Mouse (Mus musculus) heart, postnatal 14 days (tissue): ENCODE data around the gene Htr3a. TPM values are rescaled to one million over a fixed set of nuclear protein-coding genes. Genes with fewer than 3 reads are reported as not detected.
A peak's percentile ranks its signal among the peaks of the same experiment; 100 is the strongest.

Experiments used
- DNase-seq, 2 experiments: peaks; one replicate each; pipeline ENCODE4 v3.0.0; 2021 to 2022
- intact Hi-C: fragments of 180-260 bp; cut with DNase I; formaldehyde crosslinking; loops from one replicate; pipeline ENCODE4 v1.15.1; 2025
- long read RNA-seq, 2 experiments: library from polyadenylated mRNA; stranded (forward); transcript quantifications; one replicate each; pipeline ENCODE4 v2.0.0; 2021
- total RNA-seq, 2 experiments: library from RNA; stranded (reverse); gene quantifications; 2 replicates each; pipeline ENCODE4 v1.2.3; 2021

Gene Htr3a
- total RNA-seq = not detected
- long read RNA-seq, experiment 1, partial matches to known transcripts = 0 of 1 reads
- long read RNA-seq, experiment 1, other reads (novel, unspliced or antisense) = 1 of 1 reads
- long read RNA-seq, experiment 2, partial matches to known transcripts = 0 of 1 reads
- long read RNA-seq, experiment 2, other reads (novel, unspliced or antisense) = 0 of 1 reads

DNA sequence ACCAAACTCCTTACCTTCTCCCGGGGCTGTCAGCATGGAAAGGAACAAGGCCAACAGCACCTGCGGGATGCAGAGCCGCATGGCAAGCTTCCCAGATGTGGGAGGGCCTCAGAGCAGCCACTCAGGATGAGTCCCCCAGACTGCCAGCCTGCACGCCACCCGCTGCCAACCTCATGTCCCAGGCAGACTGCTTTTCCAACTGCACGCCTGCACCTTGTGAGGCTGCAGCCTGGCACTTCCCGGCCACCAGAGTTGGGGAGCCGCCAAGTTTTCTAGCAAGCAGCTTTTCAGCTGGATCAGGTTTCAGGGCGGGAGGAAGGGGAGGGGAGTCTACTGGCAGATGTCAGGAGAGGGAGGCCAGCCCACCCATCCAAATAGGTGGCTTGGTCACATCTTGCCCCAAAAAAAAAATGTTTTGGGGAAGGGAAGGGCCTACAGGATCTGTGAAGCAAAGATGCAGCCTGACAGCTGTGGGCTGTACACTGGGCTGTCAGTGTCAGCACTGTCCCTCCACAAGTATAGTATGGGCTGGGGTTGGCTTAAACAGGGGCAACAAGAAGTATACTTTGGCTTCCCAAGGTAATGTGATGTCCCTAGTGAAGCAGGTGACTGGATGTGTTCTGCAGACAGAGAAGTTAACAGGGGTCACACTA is at the start of gene Htr3a:
Gene Htr3a, minus strand, starts transcription at position 215 of the 653 bp plus-strand sequence.
- intact Hi-C loops = no loop called here
- peak; percentile 62 to 65 for DNase-seq

DNA sequence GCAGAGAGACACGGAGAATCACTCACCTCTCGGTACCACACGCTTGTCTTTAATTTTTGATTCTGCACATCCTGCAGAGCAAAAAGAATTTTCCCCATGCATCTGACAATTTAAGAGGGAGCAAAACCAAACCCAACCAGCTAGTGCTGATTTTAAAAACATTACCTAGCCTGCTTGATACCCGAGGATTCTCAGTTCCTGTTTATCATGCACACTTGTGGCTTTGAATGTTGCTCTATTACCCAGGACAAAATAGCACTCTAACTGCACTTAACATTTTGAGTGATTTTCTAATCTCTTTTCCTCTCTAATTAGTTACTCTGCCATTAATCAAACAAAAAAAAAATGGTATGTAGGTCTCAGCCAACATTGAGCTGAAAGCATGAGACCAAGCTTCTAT is 36.7 kb upstream of the Htr3a start:
- intact Hi-C loops = no loop called here
- no peak for DNase-seq

DNA sequence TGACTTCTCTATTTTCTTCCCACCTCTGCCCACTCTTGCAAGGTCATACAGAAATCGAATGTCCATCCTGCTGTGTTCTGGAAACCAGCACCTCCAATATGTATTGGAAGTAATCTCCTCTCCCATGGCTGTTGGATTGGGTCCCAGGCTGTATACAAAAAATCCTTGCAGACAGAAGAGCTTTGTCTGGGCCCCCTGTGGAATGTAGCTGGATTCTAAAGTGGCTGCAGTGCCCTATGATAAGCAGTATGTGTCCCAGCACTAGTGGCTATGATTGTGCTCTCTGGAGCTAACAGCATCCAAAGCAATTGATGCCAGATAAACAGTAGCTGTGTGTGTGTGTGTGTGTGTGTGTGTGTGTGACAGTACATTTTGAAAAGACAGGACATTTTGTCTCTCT is 31.4 kb upstream of the Htr3a start:
- intact Hi-C loops = no loop called here
- no peak for DNase-seq

DNA sequence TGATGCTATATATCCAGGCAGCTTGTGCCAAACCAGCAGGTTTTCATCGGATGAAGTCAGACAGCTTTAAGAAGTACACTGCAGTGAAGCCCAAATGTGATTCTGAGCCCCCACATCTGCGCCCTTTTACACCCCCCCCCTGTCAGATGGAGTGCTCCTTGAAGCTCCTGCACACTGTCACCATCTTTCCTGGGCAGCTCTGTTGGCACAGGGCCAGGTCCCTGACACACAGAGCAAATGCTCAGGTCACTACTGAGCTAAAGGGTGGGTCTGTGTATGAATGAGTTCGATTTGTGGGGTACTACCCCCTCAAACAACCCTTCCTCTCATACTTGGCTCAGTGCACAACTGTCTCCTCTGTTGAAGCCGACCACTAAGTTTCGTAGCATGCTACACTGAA is 18.5 kb upstream of the Htr3a start:
- DNase-seq = no peak
- intact Hi-C loops = no loop called here

DNA sequence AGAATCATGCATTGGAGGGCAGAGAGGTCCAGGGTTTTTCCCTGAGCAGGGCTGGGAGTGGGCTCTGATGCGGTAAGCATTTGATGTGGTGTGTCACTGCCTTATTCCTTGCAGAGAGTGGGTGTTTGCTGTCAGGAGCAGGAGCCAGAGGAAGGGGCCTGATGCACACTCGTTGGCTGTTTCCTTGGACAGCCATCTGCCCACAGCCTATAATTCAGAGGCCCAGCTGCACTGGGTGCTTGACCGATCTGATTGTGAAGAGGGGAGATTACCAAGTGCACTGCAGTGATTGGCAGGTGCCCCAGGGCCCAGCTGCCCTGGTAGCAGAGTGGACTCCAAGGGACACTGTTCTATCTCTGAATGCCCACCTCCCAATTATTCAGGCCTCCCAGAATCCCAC is 17.9 kb upstream of the Htr3a start:
- no peak for DNase-seq
- intact Hi-C loops = no loop called here

DNA sequence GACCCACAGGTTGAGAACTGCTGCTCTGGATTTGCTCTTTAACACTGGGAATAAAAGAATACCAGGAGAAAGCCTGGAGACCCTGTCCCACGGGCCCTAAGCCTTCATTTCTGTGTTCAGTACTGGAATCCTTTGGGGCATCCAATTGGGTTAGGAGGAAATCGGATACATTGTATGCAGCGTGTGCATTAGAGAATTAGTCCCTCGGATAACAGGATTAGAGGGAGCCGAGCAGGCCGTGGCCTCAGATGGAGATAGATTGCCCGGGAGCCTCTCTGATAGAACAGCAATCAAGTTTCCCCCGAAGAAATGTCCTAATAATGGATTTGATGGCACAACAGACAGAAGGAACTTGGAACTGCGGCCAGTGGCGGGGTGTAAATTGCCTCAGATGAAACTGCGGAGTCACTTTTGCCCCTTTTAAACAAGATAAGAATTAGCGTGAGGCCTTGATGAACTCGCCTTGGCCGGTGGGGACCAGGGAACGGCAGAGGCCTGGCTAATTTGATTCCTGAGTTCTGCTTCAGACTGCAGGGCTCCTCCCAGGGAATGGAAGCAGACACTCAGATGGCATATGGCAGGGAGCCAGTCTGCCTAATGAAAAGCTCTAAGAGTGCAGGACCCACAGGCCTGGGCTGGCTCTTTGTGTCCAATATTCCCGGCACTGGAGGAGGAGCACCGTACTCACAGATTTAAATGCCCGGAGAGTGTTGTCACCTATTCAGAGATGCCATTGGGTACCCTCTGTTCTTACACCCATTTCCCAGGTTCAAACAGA is 5.3 kb upstream of the Htr3a start:
- intact Hi-C loops = no loop called here
- no peak for DNase-seq

DNA sequence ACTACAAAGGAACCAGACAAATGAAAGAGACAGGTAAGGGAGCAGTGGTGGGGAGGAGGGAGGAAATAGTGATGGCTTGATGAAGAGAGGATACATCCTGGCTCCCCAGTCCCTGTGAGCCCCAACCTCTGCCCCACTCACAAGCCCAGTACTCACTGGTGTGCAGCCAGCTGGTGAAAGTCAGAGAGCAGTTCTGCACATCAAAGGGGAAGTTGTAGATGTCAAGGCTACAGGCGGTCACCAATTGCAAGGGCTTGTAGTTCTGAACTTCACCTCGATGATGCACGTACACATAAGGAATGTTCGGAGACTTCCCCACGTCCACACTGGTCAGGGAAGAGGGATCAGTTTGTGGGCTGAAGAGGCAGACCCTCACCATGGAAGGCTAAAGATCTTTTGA is 6.5 kb downstream of the Htr3a start:
- intact Hi-C loops = no loop called here
- no peak for DNase-seq

DNA sequence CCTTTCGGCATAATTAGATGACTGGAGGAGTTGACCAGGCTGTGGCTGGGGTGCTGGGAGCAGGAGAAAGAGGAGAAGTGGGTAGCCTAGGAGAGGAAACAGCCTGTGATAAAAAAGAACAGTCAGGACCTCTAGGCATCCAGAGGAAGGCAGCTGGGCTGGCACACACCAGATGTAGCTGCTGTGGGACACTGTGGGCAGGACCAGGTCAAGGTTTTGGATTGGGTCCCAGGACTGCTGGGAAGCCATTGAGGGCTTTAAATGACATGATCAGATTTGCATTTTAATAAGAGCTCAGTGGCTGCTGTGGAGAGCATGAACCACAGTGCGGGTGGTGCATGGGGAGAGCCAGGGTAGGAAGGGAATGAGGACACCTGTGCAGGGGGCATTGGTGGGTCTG is 7.1 kb downstream of the Htr3a start:
- no peak for DNase-seq
- intact Hi-C loops = no loop called here

DNA sequence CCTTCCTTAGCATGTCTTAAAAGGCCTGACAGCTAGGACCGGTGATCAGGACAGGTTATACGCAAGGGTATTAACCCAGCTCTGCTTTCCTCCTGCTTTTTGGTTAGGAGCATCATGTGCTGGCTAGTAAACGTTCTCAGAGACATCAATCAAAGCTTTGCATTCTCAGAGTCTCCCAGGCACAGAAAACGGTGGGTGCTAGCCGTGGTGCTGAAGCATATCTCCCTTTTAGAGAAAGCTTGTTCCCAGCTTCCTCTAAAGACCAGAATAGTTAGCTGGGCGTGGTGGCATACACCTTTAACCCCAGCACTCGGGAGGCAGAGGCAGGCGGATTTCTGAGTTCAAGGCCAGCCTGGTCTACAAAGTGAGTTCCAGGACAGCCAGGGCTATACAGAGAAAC is 12.3 kb downstream of the Htr3a start:
- intact Hi-C loops = loop anchor here (10.0 kb wide), 1 partner anchor 146 kb away; no protein-coding TSS in a partner anchor

DNA sequence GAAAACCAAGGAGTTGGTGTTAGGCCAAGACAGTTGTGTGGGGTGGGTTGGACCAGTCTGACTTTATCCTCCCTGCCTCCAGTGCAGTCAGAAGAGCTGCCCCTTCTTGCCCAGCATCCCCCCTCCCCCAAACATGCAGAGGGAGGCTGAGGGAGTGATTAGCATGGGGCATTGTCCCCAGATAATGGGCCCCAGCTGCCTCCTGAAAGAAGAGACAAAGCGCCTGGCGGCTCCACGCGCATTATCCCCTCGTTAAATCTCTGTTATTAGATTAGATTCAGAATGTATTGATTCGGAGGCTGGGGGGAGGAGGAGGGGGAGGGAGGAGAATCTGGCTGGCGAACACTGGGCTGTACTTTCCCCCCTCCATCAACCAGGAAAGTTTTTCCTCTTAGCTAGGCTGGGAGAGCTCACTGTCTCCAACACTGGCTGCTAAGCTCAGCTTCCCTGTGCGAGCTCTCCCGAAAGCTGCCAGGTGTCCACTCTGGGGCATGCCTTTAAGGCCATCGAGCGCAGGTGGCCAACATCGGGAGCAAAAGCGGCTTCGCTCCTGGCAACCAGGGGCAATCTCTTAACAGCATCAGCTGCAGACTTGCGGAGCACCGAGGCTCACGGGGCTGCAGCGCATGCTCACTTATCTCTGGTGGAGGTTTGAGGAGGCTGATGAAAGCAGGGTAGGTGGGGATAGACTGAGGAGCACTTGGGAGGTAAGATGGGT is 14.9 kb downstream of the Htr3a start:
- intact Hi-C loops = loop anchor here (2.0 to 10.0 kb wide), 2 partner anchors 35 to 149 kb away; no protein-coding TSS in a partner anchor
- DNase-seq = no peak

More for the DNA sequence above, 12.3 kb downstream of the Htr3a start:
- peak; percentile 27 to 58 for DNase-seq

DNA sequence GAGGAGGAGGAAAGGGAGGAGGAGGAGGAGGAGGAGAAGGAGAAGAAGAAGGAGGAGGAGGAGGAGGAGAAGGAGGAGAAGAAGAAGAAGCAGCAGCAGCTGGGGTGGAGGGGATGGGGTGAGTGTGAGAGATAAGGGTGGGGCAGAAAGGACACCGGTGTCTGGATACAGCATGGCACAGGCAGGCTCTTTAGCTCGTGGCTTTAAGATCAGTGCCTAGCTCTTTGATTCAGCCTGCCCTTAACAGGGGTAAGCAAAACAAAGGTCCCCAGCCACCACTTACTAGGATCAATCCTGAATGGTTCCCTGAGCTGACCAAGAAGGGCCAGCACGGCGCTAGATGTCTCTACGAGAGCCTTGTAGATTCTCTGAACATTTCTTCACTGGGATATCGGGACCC is 16.1 kb downstream of the Htr3a start:
- no peak for DNase-seq
- intact Hi-C loops = loop anchor here (1.0 to 10.0 kb wide), 4 partner anchors 34 to 249 kb away; no protein-coding TSS in a partner anchor

DNA sequence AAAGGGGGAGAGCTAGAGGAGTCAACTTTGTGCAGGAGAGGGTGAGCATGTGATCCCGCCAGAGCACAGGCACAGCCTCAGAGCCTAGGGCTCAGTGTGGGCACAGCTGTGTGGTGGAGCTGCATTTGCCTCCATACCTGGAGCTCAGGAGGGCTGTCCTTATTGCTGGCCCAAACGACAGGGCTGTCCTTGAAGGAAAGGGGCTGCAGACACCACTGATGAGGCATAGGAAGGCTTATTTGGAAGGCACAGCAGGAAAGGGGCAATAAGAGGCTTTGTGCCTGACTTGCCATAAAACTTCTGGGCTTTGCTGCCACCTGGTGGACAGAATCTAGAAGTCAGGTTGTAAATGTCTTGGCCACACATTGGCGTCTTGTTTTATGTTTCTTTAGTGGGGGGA is 16.9 kb downstream of the Htr3a start:
- intact Hi-C loops = loop anchor here (1.0 to 10.0 kb wide), 4 partner anchors 33 to 249 kb away; no protein-coding TSS in a partner anchor
- peak; percentile 76 to 84 for DNase-seq

DNA sequence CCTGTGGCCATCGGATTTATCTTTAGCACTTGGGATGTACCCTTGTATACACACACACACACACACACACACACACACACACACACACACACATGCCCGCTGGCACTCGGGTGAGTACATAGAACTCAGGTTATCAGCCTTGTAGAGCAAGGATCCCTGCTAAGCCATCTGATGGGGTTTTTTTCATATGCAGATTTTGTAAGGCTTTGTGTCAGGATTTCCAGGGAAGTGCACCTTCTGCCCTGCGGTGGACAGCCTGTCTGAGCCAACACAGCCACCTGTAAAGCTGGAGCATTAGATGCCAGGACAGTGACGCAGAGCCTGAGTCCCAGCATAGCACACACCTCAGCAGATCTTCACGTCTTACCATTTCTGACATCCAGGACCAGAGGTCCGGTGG is 21.8 kb downstream of the Htr3a start:
- DNase-seq = no peak
- intact Hi-C loops = no loop called here

DNA sequence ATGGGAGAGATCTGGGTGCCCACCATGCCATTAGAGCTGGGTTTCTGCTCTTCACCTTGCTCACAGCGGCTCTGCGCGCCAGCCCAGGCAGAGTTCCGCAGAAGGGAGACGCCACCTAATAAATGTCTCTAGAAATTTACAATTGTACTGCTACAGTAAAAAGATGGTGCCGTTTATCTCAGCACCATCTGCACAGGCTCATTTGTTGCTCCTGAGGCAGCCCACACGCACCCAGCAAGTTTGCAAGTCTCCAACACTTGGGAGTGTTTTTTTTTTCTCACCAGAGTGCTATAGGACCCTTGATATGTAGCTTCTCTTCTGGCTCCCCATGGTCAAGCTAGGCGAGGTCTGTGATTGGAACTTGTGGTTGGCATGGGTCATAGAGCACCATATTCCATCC is 38.0 kb downstream of the Htr3a start:
- no peak for DNase-seq
- intact Hi-C loops = no loop called here

DNA sequence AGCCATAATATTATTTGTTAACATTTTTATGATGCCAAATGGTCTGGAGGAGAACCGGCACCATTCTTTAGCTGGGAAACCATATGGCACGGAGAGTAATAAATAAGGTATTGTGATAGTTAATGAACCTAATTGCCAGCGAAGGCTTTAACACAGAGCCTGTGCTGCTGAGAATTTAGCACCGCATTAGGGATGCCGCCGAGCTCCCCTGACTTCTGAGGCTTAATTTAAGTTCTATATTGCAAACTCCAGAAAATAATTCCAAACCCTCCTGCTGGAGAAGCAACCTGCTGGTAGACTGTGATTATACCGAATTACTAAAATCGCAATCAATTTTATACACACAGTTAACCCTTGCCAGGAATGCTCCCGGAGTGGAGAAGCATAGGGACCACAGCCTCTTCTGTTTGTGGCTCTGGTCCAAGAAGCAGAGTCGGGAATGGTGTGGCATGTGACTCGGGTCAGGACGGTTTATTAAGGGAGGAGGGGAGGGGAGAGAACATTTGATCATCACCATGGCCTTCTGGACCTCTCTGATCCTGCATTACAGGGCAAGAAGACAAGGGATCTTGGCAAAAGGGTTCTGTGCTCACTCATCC is 44.3 kb downstream of the Htr3a start:
- intact Hi-C loops = loop anchor here (10.0 kb wide), 3 partner anchors 108 to 1128 kb away; partner anchors contain the start of genes Gm5617 and Rbm7

DNA sequence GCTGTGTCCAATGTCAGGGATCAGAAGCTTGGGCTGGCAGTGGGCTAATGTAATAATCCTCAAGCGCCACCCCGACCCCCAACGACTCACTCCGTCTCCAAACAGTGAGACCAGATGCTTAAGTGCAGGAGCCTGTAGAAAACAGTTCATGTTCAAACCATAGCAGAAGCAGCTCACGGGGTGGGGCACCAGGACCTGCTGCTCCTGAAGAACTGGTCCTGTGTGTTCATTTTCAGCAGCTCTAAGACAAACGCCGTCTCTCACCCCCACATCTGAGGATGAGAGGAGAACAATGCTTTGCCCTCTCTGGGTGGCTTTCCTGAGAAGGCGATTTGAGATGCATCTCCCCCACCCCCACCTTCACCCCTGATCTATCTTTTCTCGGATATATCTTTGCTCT is 45.7 kb downstream of the Htr3a start:
- no peak for DNase-seq
- intact Hi-C loops = loop anchor here (10.0 kb wide), 3 partner anchors 110 to 1130 kb away; partner anchors contain the start of genes Gm5617 and Rbm7

More for the DNA sequence above, 44.3 kb downstream of the Htr3a start:
- peak in 1 of 2 experiments; percentile 7 for DNase-seq

DNA sequence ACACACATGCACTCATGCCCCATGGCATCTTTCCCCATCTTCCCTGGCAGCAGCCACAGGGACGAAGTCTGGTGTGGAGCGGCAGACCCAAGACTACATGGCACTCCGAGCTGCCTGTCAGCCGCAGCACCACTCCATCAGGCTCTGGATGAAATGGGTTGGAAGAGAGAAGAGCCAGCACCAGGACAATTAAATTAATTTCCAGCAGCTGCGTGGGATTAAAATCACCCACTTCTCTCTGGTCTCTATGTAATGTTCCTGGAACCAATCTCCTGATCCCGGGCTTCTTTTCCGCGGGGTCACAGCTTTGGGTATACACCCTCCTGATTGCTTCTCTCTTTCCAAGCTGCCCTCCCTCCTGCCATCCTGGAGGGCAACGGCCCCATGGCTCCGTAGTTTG is 49.4 kb downstream of the Htr3a start:
- intact Hi-C loops = loop anchor here (2.0 to 10.0 kb wide), 5 partner anchors 33 to 1133 kb away; partner anchors contain the start of genes Gm5617 and Rbm7
- DNase-seq = no peak

DNA sequence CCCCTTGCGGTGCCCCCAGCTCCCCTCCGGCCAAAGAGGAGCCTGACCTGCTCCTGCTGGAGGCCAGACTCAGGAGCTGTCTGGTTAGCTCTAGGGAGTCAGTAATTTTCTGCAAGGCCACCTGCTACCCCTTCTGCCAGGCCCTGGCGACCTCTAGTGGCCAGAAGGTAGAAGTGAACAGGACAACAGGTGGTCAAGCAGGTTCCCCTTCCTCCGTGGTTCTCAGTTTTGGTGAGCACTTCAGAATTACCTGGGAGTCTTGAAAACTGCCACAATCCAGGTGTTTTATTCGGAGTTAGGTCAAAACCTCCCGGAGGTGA is 50.4 kb downstream of the Htr3a start:
- peak; percentile 75 to 83 for DNase-seq
- intact Hi-C loops = loop anchor here (1.0 to 10.0 kb wide), 6 partner anchors 34 to 1134 kb away; partner anchors contain the start of genes Gm5617 and Rbm7

DNA sequence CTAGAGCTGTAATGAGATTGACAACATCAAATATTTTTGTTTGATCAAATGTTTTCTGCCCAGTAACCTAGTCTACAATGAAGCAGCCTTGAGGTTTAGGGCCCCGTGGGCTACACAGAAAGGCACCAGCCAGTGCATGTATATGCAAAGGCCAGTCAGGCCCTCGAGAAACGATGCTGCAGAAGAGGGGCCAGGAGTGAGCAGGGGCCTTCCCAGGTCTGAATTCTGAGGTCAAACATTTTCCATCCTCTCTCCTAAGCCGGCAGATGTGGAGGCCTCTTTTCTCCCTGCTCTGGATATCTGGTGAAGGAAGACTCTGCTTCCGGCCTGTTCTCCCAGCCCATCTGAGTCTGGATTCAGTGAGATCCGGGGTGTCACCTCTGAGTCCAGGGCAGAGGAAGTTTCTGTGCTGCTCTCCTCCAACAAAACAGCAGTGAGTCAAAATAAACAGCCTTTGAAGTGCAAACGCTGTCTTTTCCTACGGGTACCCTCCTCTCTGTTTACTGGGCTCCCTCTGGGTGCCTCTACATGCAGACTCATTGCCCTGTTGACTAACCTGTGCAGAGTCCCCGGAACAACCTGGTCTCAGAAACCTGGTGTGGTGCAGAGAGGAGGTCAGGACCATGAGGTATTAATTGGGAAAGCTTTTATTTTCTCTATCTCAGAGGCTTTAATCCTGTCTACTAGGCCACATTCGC is 50.9 kb downstream of the Htr3a start:
- intact Hi-C loops = loop anchor here (1.0 to 10.0 kb wide), 6 partner anchors 35 to 1135 kb away; partner anchors contain the start of genes Gm5617 and Rbm7
- no peak for DNase-seq
